ENCODE assay signal across 13 mouse cellular contexts in genomic region chr13:37883008-37883407, GRCm38 (mm10).
DNase-seq lines count a peak whose midpoint lies in the region; ATAC-seq and TF ChIP-seq lines count a peak whose summit lies in the region.
"Had no signal": no experiment of that assay in that cellular context is flagged by ENCODE, and none has a peak within 500 bp of the region (broad histone marks: within the 10 kb centered on the region; RNA-seq: fewer than 3 reads in every experiment).

No protein-coding gene starts in this region.

- DNase-seq in heart, adult 2 months = no peak
- DNase-seq in lung, embryonic 14.5 days = no peak
- DNase-seq in lung, postnatal 36 days = no peak
- DNase-seq in adrenal gland, postnatal 25 days = peak; percentile 5
- DNase-seq in liver, embryonic 13.5 days = no peak
- DNase-seq in embryo, embryonic 11 days = no peak
- DNase-seq in yolk sac, embryonic 10.5 days (ENCODE audit: low spot score) = no peak
- DNase-seq: B cell, adult 2 months; cerebellum, postnatal 14 days had no signal

- WGBS in heart, adult 2 months = 90% methylated on average over 5 of the region's 5 CpGs
- WGBS in heart, embryonic 12.5 days = 80% methylated on average over 5 of the region's 5 CpGs
- WGBS in lung, embryonic 14.5 days = 65% methylated on average over 5 of the region's 5 CpGs
- WGBS in liver, embryonic 13.5 days (ENCODE audit: insufficient replicate concordance) = 82% methylated on average over 5 of the region's 5 CpGs

- peaks cover 13% of the 10 kb centered on the region for H3K36me3 ChIP-seq in heart, adult 2 months (ENCODE audit: control insufficient read depth, insufficient read depth, low read length)
- no peaks in the 10 kb centered on the region for H3K36me3 ChIP-seq in heart, embryonic 12.5 days
- no peaks in the 10 kb centered on the region for H3K36me3 ChIP-seq in lung, embryonic 14.5 days (ENCODE audit: insufficient read depth)
- H3K36me3 ChIP-seq in liver, embryonic 13.5 days = peaks cover 5% of the 10 kb centered on the region; the same call in 1 of the 2 replicates
- H3K36me3 ChIP-seq: embryonic facial prominence, embryonic 12.5 days; midbrain, embryonic 13.5 days had no signal

- no peak for TF ChIP-seq POLR2A in heart, adult 2 months (IDR thresholded peaks at IDR 0.05; ENCODE audit: insufficient read depth, low read depth, low read length)

- peaks cover 38% of the 10 kb centered on the region for H3K4me1 ChIP-seq in heart, adult 2 months (ENCODE audit: control insufficient read depth, insufficient read depth, low read length)
- H3K4me1 ChIP-seq in heart, embryonic 12.5 days (replicated peaks) = peaks cover 71% of the 10 kb centered on the region
- peaks cover 36% of the 10 kb centered on the region for H3K4me1 ChIP-seq in lung, embryonic 14.5 days (ENCODE audit: insufficient read depth)
- peaks cover 93% of the 10 kb centered on the region for H3K4me1 ChIP-seq in liver, embryonic 13.5 days (replicated peaks)

- H3K4me3 ChIP-seq in heart, adult 2 months = no peak overlapping the region
- no peak overlapping the region for H3K4me3 ChIP-seq in heart, embryonic 12.5 days
- no peak overlapping the region for H3K4me3 ChIP-seq in lung, embryonic 14.5 days (ENCODE audit: low read depth, low read length)
- H3K4me3 ChIP-seq in liver, embryonic 13.5 days (replicated peaks) = no peak overlapping the region
- H3K4me3 ChIP-seq: embryonic facial prominence, embryonic 12.5 days; left cerebral cortex, adult 2 months; midbrain, embryonic 13.5 days had no signal

- TF ChIP-seq CTCF in heart, adult 2 months (IDR thresholded peaks at IDR 0.05) = no peak
- no peak for TF ChIP-seq CTCF in lung, embryonic 14.5 days (IDR thresholded peaks at IDR 0.05; ENCODE audit: low read depth)

- no peak for ATAC-seq in heart, embryonic 12.5 days (ENCODE audit: insufficient number of reproducible peaks, low FRiP score)
- peak; percentile 26; the same call in 1 of the 2 replicates for ATAC-seq in lung, embryonic 14.5 days (ENCODE audit: insufficient read depth)
- ATAC-seq in liver, embryonic 13.5 days (ENCODE audit: low read depth) = no peak
- ATAC-seq: midbrain, embryonic 13.5 days had no signal

- intact Hi-C loops in heart, adult 2 months (cut with DNase I) = loop anchor here (5.0 kb wide), 1 partner anchor 56 kb away; no protein-coding TSS in a partner anchor

- H3K27me3 ChIP-seq in heart, adult 2 months (ENCODE audit: control insufficient read depth, insufficient read depth, low read length) = no peaks in the 10 kb centered on the region
- H3K27me3 ChIP-seq in heart, embryonic 12.5 days (replicated peaks) = no peaks in the 10 kb centered on the region
- H3K27me3 ChIP-seq in lung, embryonic 14.5 days (ENCODE audit: insufficient read depth, low read length) = no peaks in the 10 kb centered on the region
- no peaks in the 10 kb centered on the region for H3K27me3 ChIP-seq in liver, embryonic 13.5 days
- H3K27me3 ChIP-seq: embryonic facial prominence, embryonic 12.5 days; midbrain, embryonic 13.5 days had no signal

- H3K9ac ChIP-seq in heart, adult 2 months (ENCODE audit: low read depth, low read length) = no peak overlapping the region
- H3K9ac ChIP-seq in heart, embryonic 12.5 days = no peak overlapping the region
- H3K9ac ChIP-seq in lung, embryonic 14.5 days = no peak overlapping the region
- H3K9ac ChIP-seq in liver, embryonic 13.5 days = peak overlapping the region; percentile 39; the same call in 1 of the 2 replicates
- H3K9ac ChIP-seq: embryonic facial prominence, embryonic 12.5 days; midbrain, embryonic 13.5 days had no signal

- H3K27ac ChIP-seq in heart, adult 2 months = peak overlapping the region; percentile 8; the same call in 1 of the 2 replicates
- H3K27ac ChIP-seq in heart, embryonic 12.5 days (ENCODE audit: poor library complexity, severe bottlenecking) = no peak overlapping the region
- no peak overlapping the region; the same call in 1 of the 2 replicates for H3K27ac ChIP-seq in lung, embryonic 14.5 days (ENCODE audit: low read depth)
- H3K27ac ChIP-seq in liver, embryonic 13.5 days = peak overlapping the region; percentile 86
- H3K27ac ChIP-seq: embryonic facial prominence, embryonic 12.5 days; left cerebral cortex, adult 2 months; midbrain, embryonic 13.5 days had no signal

- H3K4me2 ChIP-seq in heart, embryonic 12.5 days = no peak overlapping the region
- H3K4me2 ChIP-seq in lung, embryonic 14.5 days = no peak overlapping the region
- no peak overlapping the region for H3K4me2 ChIP-seq in liver, embryonic 13.5 days
- H3K4me2 ChIP-seq: embryonic facial prominence, embryonic 12.5 days; midbrain, embryonic 13.5 days had no signal

- H3K9me3 ChIP-seq in heart, embryonic 12.5 days (replicated peaks) = no peaks in the 10 kb centered on the region
- H3K9me3 ChIP-seq in lung, embryonic 14.5 days (ENCODE audit: low read depth, low read length) = no peaks in the 10 kb centered on the region
- H3K9me3 ChIP-seq in liver, embryonic 13.5 days (replicated peaks) = no peaks in the 10 kb centered on the region
- H3K9me3 ChIP-seq: embryonic facial prominence, embryonic 12.5 days; midbrain, embryonic 13.5 days had no signal

- no peak for TF ChIP-seq EP300 in heart, adult 2 months (IDR thresholded peaks at IDR 0.05; ENCODE audit: insufficient read depth, low read depth, low read length)

- peaks cover 4% of the 10 kb centered on the region for H3K79me2 ChIP-seq in heart, adult 2 months (replicated peaks; ENCODE audit: control insufficient read depth, insufficient read depth, low read length)

Comparison
In these comparisons a context has a peak if more than half of its experiments do, and no peak if none do; other contexts are left out.
1. H3K27ac ChIP-seq: peak in heart, adult 2 months (single experiment) and liver, embryonic 13.5 days (single experiment); none in heart, embryonic 12.5 days (single experiment) and lung, embryonic 14.5 days (single experiment).